ENCODE assay signal across 13 mouse cellular contexts in genomic region chr14:31325551-31325950, GRCm38 (mm10). TPM values are rescaled to one million over a fixed set of nuclear protein-coding genes. Genes with fewer than 3 reads are reported as not detected.
A peak's percentile ranks its signal among the peaks of the same experiment; 100 is the strongest.
DNase-seq lines count a peak whose midpoint lies in the region; ATAC-seq and TF ChIP-seq lines count a peak whose summit lies in the region.
"Had no signal": no experiment of that assay in that cellular context is flagged by ENCODE, and none has a peak within 500 bp of the region (broad histone marks: within the 10 kb centered on the region; RNA-seq: fewer than 3 reads in every experiment).

No protein-coding gene starts in this region.

- no peak for TF ChIP-seq EP300 in liver, postnatal 0 days (IDR thresholded peaks at IDR 0.05; ENCODE audit: low read depth)

- H3K4me1 ChIP-seq in forebrain, embryonic 10.5 days, result peaks cover 14% of the 10 kb centered on the region
- H3K4me1 ChIP-seq in forebrain, embryonic 13.5 days, result 0 out of 2 replicates have a peak, but pooled peaks cover 5% of the 10 kb centered on the region
- H3K4me1 ChIP-seq in liver, embryonic 11.5 days (replicated peaks; ENCODE audit: control insufficient read depth, insufficient read depth, low read length), result peaks cover 9% of the 10 kb centered on the region
- H3K4me1 ChIP-seq in liver, embryonic 12.5 days, result peaks cover 17% of the 10 kb centered on the region
- peaks cover 11% of the 10 kb centered on the region for H3K4me1 ChIP-seq in liver, postnatal 0 days (ENCODE audit: insufficient read depth)
- H3K4me1 ChIP-seq in kidney, adult 2 months (ENCODE audit: control insufficient read depth, insufficient read depth, low read length), result peaks cover 5% of the 10 kb centered on the region; the same call in 1 of the 2 replicates

- peak; percentile 59 for TF ChIP-seq CTCF in liver, postnatal 0 days (IDR thresholded peaks at IDR 0.05; ENCODE audit: low read depth)
- no peak; the same call in 1 of the 2 replicates for TF ChIP-seq CTCF in kidney, adult 2 months (conservative IDR thresholded peaks at IDR 0.05; ENCODE audit: insufficient read depth, insufficient read length, low read depth, low read length)

- ATAC-seq in forebrain, embryonic 13.5 days, result no peak
- ATAC-seq in liver, embryonic 11.5 days (replicated peaks; ENCODE audit: low FRiP score), result no peak
- no peak for ATAC-seq in liver, embryonic 12.5 days
- ATAC-seq in liver, postnatal 0 days, result no peak
- ATAC-seq: activated CD4-positive, CD25-positive, alpha-beta regulatory T cell, adult 4 months had no signal

- H3K27ac ChIP-seq in forebrain, embryonic 10.5 days, result no peak overlapping the region
- no peak overlapping the region for H3K27ac ChIP-seq in forebrain, embryonic 13.5 days
- H3K27ac ChIP-seq in liver, embryonic 11.5 days (ENCODE audit: low read depth, low read length), result no peak overlapping the region
- H3K27ac ChIP-seq in liver, embryonic 12.5 days, result no peak overlapping the region
- no peak overlapping the region for H3K27ac ChIP-seq in liver, postnatal 0 days (ENCODE audit: low read depth)
- H3K27ac ChIP-seq in kidney, adult 2 months (ENCODE audit: insufficient read depth, low read depth, low read length), result no peak overlapping the region
- H3K27ac ChIP-seq: hindbrain, embryonic 10.5 days; kidney, embryonic 15.5 days; midbrain, embryonic 10.5 days had no signal

- no peaks in the 10 kb centered on the region for H3K9me3 ChIP-seq in forebrain, embryonic 10.5 days
- no peaks in the 10 kb centered on the region for H3K9me3 ChIP-seq in forebrain, embryonic 13.5 days (replicated peaks)
- no peaks in the 10 kb centered on the region for H3K9me3 ChIP-seq in liver, embryonic 11.5 days (ENCODE audit: control insufficient read depth, low read length)
- H3K9me3 ChIP-seq in liver, embryonic 12.5 days (replicated peaks), result no peaks in the 10 kb centered on the region
- no peaks in the 10 kb centered on the region for H3K9me3 ChIP-seq in liver, postnatal 0 days (ENCODE audit: low read length)
- H3K9me3 ChIP-seq: hindbrain, embryonic 10.5 days; kidney, embryonic 15.5 days; midbrain, embryonic 10.5 days had no signal

- H3K4me3 ChIP-seq in forebrain, embryonic 10.5 days, result no peak overlapping the region
- H3K4me3 ChIP-seq in forebrain, embryonic 13.5 days, result no peak overlapping the region
- no peak overlapping the region for H3K4me3 ChIP-seq in liver, embryonic 11.5 days (ENCODE audit: low read depth, low read length)
- no peak overlapping the region for H3K4me3 ChIP-seq in liver, embryonic 12.5 days
- H3K4me3 ChIP-seq in liver, postnatal 0 days (ENCODE audit: low read depth, low read length), result no peak overlapping the region
- H3K4me3 ChIP-seq in kidney, adult 2 months (ENCODE audit: insufficient read depth, low read depth, low read length), result no peak overlapping the region
- H3K4me3 ChIP-seq: hindbrain, embryonic 10.5 days; kidney, embryonic 15.5 days; midbrain, embryonic 10.5 days had no signal

- DNase-seq in forebrain, embryonic 10.5 days (ENCODE audit: extremely low spot score, low spot score), result peak; percentile 9
- peak; percentile 25 for DNase-seq in liver, embryonic 11.5 days (ENCODE audit: low spot score)
- DNase-seq in 416B (ENCODE audit: low read depth), result peak; percentile 40
- DNase-seq in liver, postnatal 0 days, result peak; percentile 22
- no peak for DNase-seq in adrenal gland, postnatal 25 days
- no peak for DNase-seq in kidney, adult 2 months
- DNase-seq: heart, adult 18-20 months had no signal

- H3K9ac ChIP-seq in forebrain, embryonic 13.5 days, result no peak overlapping the region
- no peak overlapping the region for H3K9ac ChIP-seq in liver, embryonic 11.5 days (ENCODE audit: low read depth, low read length)
- no peak overlapping the region for H3K9ac ChIP-seq in liver, embryonic 12.5 days
- no peak overlapping the region for H3K9ac ChIP-seq in liver, postnatal 0 days (replicated peaks)
- H3K9ac ChIP-seq: kidney, embryonic 15.5 days had no signal

- no peaks in the 10 kb centered on the region for H3K36me3 ChIP-seq in forebrain, embryonic 10.5 days (replicated peaks)
- H3K36me3 ChIP-seq in forebrain, embryonic 13.5 days (ENCODE audit: poor library complexity, severe bottlenecking), result no peaks in the 10 kb centered on the region
- no peaks in the 10 kb centered on the region for H3K36me3 ChIP-seq in liver, embryonic 11.5 days (ENCODE audit: control insufficient read depth, insufficient read depth, low read length)
- no peaks in the 10 kb centered on the region for H3K36me3 ChIP-seq in liver, embryonic 12.5 days
- H3K36me3 ChIP-seq in liver, postnatal 0 days (replicated peaks; ENCODE audit: insufficient read depth, low read length), result no peaks in the 10 kb centered on the region
- H3K36me3 ChIP-seq in kidney, adult 2 months (ENCODE audit: control insufficient read depth, insufficient read depth, low read length), result no peaks in the 10 kb centered on the region
- H3K36me3 ChIP-seq: hindbrain, embryonic 10.5 days; kidney, embryonic 15.5 days; midbrain, embryonic 10.5 days had no signal

- TF ChIP-seq POLR2A in kidney, adult 2 months (IDR thresholded peaks at IDR 0.05; ENCODE audit: low read depth, low read length), result no peak

- 0 out of 2 replicates have a peak, but pooled peaks cover 13% of the 10 kb centered on the region for H3K27me3 ChIP-seq in forebrain, embryonic 10.5 days (ENCODE audit: poor library complexity, severe bottlenecking)
- H3K27me3 ChIP-seq in forebrain, embryonic 13.5 days, result peaks cover 5% of the 10 kb centered on the region; the same call in 1 of the 2 replicates
- no peaks in the 10 kb centered on the region; the same call in 1 of the 2 replicates for H3K27me3 ChIP-seq in liver, embryonic 11.5 days (replicated peaks; ENCODE audit: control insufficient read depth, insufficient read depth, low read length)
- peaks cover 8% of the 10 kb centered on the region for H3K27me3 ChIP-seq in liver, embryonic 12.5 days (replicated peaks)
- no peaks in the 10 kb centered on the region for H3K27me3 ChIP-seq in liver, postnatal 0 days (ENCODE audit: insufficient read depth, low read length)
- H3K27me3 ChIP-seq in kidney, adult 2 months (replicated peaks; ENCODE audit: control insufficient read depth, insufficient read depth, low read length), result no peaks in the 10 kb centered on the region

- 58% methylated on average over 5 of the region's 5 CpGs for WGBS in forebrain, embryonic 10.5 days
- 45% methylated on average over 5 of the region's 5 CpGs for WGBS in forebrain, embryonic 13.5 days
- 48% methylated on average over 5 of the region's 5 CpGs for WGBS in liver, embryonic 11.5 days
- WGBS in liver, embryonic 12.5 days (ENCODE audit: insufficient replicate concordance), result 36% methylated on average over 5 of the region's 5 CpGs
- WGBS in liver, postnatal 0 days (ENCODE audit: insufficient replicate concordance), result 32% methylated on average over 5 of the region's 5 CpGs
- 39% methylated on average over 5 of the region's 5 CpGs for WGBS in kidney, adult 2 months

- no peak overlapping the region for H3K4me2 ChIP-seq in forebrain, embryonic 13.5 days
- H3K4me2 ChIP-seq in liver, embryonic 11.5 days, result no peak overlapping the region
- no peak overlapping the region for H3K4me2 ChIP-seq in liver, embryonic 12.5 days
- H3K4me2 ChIP-seq in liver, postnatal 0 days (ENCODE audit: low read depth, low read length), result no peak overlapping the region
- H3K4me2 ChIP-seq: kidney, embryonic 15.5 days had no signal

RNA-seq across cellular contexts. Expression of gene Dnah1, which starts 1.9 kb away (rescaled TPM):
- polyA plus RNA-seq in forebrain, embryonic 10.5 days (2016; fragmentation: Nextera tagmentation; extraction: Ambion mirVana), result 5.4 and 6.3 TPM in 2 replicates
- 3.8 and 5.1 TPM in 2 replicates for polyA plus RNA-seq in forebrain, embryonic 13.5 days (2015; fragmentation: Nextera tagmentation; extraction: Ambion mirVana)
- 1.7 and 1.9 TPM in 2 replicates for polyA plus RNA-seq in liver, embryonic 11.5 days (2014; fragmentation: Nextera tagmentation; extraction: Ambion mirVana)
- 0.48 and 0.57 TPM in 2 replicates for polyA plus RNA-seq in liver, embryonic 12.5 days (2016; fragmentation: Nextera tagmentation; extraction: Ambion mirVana)
- 0.05 and 0.06 TPM in 2 replicates for polyA plus RNA-seq in liver, postnatal 0 days (2015; fragmentation: Nextera tagmentation; extraction: Ambion mirVana)
- total RNA-seq in adrenal gland, postnatal 25 days (2021), result 1.0 and 1.6 TPM in 2 replicates
- polyA plus RNA-seq in kidney, adult 2 months (2012; rRNA removed), result 0.35 and 0.41 TPM in 2 replicates

RNA-seq across cellular contexts. Expression of gene Capn7, which starts 10.9 kb away (rescaled TPM):
- polyA plus RNA-seq in forebrain, embryonic 10.5 days (2016; fragmentation: Nextera tagmentation; extraction: Ambion mirVana), result 28.7 and 29.2 TPM in 2 replicates
- 44.2 and 48.7 TPM in 2 replicates for polyA plus RNA-seq in forebrain, embryonic 13.5 days (2015; fragmentation: Nextera tagmentation; extraction: Ambion mirVana)
- 34.4 and 39.0 TPM in 2 replicates for polyA plus RNA-seq in liver, embryonic 11.5 days (2014; fragmentation: Nextera tagmentation; extraction: Ambion mirVana)
- polyA plus RNA-seq in liver, embryonic 12.5 days (2016; fragmentation: Nextera tagmentation; extraction: Ambion mirVana), result 24.1 and 24.5 TPM in 2 replicates
- 10.3 and 12.4 TPM in 2 replicates for polyA plus RNA-seq in liver, postnatal 0 days (2015; fragmentation: Nextera tagmentation; extraction: Ambion mirVana)
- total RNA-seq in adrenal gland, postnatal 25 days (2021), result 51.2 and 51.7 TPM in 2 replicates
- polyA plus RNA-seq in kidney, adult 2 months (2012; rRNA removed), result 13.6 and 16.2 TPM in 2 replicates

Comparison
In these comparisons a context has a peak if more than half of its experiments do, and no peak if none do; other contexts are left out.
1. DNase-seq: peak in forebrain, embryonic 10.5 days (single experiment), liver, embryonic 11.5 days (single experiment), 416B (single experiment) and liver, postnatal 0 days (single experiment); none in adrenal gland, postnatal 25 days (single experiment) and kidney, adult 2 months (single experiment).